Mouse (Mus musculus) kidney, embryonic 14.5 days (tissue): ENCODE measurements around the gene Gm2663. TPM values are rescaled to one million over a fixed set of nuclear protein-coding genes. Genes with fewer than 3 reads are reported as not detected.

ENCODE experiments used
- polyA plus RNA-seq: library from polyadenylated mRNA; unstranded; fragments of >200 nt; fragmentation: Nextera tagmentation; extraction: Ambion mirVana; gene quantifications from 2 replicates; pipeline ENCODE4 v1.2.1, GENCODE M21; 2014

The Gm2663 gene
- polyA plus RNA-seq, 1 experiment from 2014 or later, result not detected

Other genes with a start within 250 kb of the Gm2663 start
- not detected in 2 replicates for gene Moxd2, start 112.0 kb downstream of the Gm2663 start, polyA plus RNA-seq
- gene Prss58, start 99.1 kb downstream of the Gm2663 start, polyA plus RNA-seq, result not detected in 2 replicates
- not detected in 2 replicates for gene 1700074P13Rik, start 58.9 kb downstream of the Gm2663 start, polyA plus RNA-seq
- not detected in 2 replicates for gene Gm4744, start 47.6 kb downstream of the Gm2663 start, polyA plus RNA-seq
- not detected in 2 replicates for gene 1810009J06Rik, start 34.7 kb downstream of the Gm2663 start, polyA plus RNA-seq
- gene 2210010C04Rik, start 36.0 kb upstream of the Gm2663 start, polyA plus RNA-seq, result not detected in 2 replicates